Mouse (Mus musculus): ENCODE measurements around the gene Hoxa2.

DNA sequence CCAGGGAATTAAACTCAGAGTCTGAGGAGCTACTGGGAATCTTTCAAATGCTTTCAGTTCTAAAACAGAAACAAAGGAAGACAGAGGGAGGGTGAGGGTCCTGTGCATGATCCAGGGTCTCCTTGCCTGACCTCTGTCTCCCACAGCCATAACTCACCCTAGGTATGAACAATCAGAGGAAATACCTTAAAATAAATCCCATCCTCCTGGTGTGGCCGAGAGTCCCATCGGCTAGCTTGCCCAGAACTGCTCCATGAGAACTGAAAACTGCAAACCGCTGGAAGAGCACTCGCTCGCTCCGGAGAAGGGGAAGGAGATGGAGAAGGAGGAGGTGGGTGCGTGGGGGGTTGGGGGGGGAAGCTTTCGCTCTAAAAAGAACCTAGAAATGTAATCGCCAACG is 15.1 kb upstream of the Hoxa2 start:
- TF ChIP-seq CTCF (IDR thresholded peaks at IDR 0.05; ENCODE audit: borderline replicate concordance, control insufficient read depth, extremely low read depth, insufficient read depth, low read length, poor library complexity) (no peak), POLR2A (IDR thresholded peaks at IDR 0.05; ENCODE audit: control insufficient read depth, extremely low read depth, insufficient read depth, low read length, poor library complexity) (no peak)
